Mouse (Mus musculus): ENCODE data around the gene Utp4. TPM values are rescaled to one million over a fixed set of nuclear protein-coding genes. Genes with fewer than 3 reads are reported as not detected.
"Not testable (repeated sequence)": the region's sequence is repeated elsewhere in the genome, so short reads cannot be mapped to it uniquely, and the experiment has no call there.

Gene Utp4
- polyA plus RNA-seq, 1 experiment from 2014 or later, result 73.6 TPM

DNA sequence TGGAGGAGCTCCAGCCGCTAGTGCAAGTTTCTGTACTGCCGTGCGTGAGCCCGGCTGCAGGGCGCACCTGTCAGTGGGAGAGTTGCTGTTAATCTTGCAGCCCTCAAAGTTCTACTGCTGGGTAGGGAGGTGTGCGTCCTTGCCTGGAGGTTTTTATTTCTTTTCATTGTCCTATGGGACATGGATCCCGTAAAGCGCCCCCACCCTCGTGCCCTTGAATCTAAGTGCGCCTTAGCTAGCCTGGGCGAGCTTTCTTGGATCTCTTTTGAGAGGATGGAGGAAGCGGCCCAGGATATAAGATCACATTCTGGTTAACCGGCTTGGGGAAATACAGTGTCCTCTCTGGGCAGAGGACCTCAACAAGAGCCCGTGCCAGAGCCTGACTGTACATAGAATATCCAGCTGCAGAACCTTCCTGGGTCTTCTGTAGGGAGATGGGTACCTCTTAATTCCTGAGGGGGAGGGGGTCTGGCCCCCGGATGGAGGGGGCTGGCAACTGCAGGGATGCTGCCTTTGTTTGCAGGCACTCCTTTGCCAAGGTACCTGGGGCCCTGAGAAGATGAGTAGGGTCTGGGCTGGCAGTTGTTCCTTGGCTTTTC is 22.0 kb upstream of the Utp4 start:
- 1% methylated on average over 15 of the region's 15 CpGs for WGBS

DNA sequence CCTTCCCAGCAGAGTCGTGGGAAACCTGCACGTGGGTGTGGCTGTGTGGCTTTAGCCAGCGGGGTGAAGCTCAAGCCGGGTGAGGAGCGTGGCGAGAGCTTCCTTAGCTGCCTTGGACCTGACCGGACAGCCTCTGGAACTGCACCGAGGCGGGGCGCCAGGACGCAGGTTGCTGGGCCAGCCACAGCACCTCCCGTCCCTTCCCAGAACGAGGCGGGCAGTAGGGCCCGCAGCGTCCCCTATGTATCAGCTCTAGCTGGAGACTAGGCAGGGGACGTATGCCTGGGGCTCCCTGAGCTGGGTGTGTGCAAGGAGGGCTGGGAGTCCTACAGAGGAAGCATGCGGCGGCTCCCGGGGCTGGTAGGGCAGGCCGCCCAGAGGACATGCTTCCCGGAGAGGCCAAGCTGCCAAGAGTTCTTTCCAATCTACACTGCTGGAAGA is 21.5 kb upstream of the Utp4 start:
- peaks cover 35% of the 10 kb centered on the region for H3K27me3 ChIP-seq (ENCODE audit: control insufficient read depth, insufficient read depth, low read length)
- peak overlapping the region; percentile 97 for H3K4me2 ChIP-seq
- WGBS, result under 1% methylated on average over 22 of the region's 22 CpGs
- H3K9me3 ChIP-seq (ENCODE audit: control insufficient read depth, low read length), result no peaks in the 10 kb centered on the region
- DNase-seq (ENCODE audit: low spot score, missing footprints) (peak; percentile 95), ATAC-seq (ENCODE audit: low FRiP score) (peak; percentile 57)
- H3K36me3 ChIP-seq (ENCODE audit: control insufficient read depth, insufficient read depth, low read length), result peaks cover 8% of the 10 kb centered on the region
- peak overlapping the region; percentile 51 for H3K4me3 ChIP-seq (ENCODE audit: low read depth, low read length)
- H3K4me1 ChIP-seq (ENCODE audit: control insufficient read depth, insufficient read depth, low read length), result peaks cover 22% of the 10 kb centered on the region
- H3K9ac ChIP-seq (ENCODE audit: low read length), result peak overlapping the region; percentile 42; the same call in 1 of the 2 replicates
- H3K27ac ChIP-seq (ENCODE audit: low read depth, low read length), result no peak overlapping the region

More for the DNA sequence above, 22.0 kb upstream of the Utp4 start:
- H3K27ac ChIP-seq (ENCODE audit: low read depth, low read length), result no peak overlapping the region
- H3K4me3 ChIP-seq (ENCODE audit: low read depth, low read length), result peak overlapping the region; percentile 51
- peaks cover 35% of the 10 kb centered on the region for H3K27me3 ChIP-seq (ENCODE audit: control insufficient read depth, insufficient read depth, low read length)
- peak; percentile 23; the same call in 1 of the 2 replicates for ATAC-seq (ENCODE audit: low FRiP score)
- peak overlapping the region; percentile 97 for H3K4me2 ChIP-seq
- peaks cover 22% of the 10 kb centered on the region for H3K4me1 ChIP-seq (ENCODE audit: control insufficient read depth, insufficient read depth, low read length)
- H3K9me3 ChIP-seq (ENCODE audit: control insufficient read depth, low read length), result no peaks in the 10 kb centered on the region
- peaks cover 5% of the 10 kb centered on the region for H3K36me3 ChIP-seq (ENCODE audit: control insufficient read depth, insufficient read depth, low read length)
- DNase-seq (ENCODE audit: low spot score, missing footprints), result peak; percentile 92
- H3K9ac ChIP-seq (ENCODE audit: low read length), result peak overlapping the region; percentile 66

DNA sequence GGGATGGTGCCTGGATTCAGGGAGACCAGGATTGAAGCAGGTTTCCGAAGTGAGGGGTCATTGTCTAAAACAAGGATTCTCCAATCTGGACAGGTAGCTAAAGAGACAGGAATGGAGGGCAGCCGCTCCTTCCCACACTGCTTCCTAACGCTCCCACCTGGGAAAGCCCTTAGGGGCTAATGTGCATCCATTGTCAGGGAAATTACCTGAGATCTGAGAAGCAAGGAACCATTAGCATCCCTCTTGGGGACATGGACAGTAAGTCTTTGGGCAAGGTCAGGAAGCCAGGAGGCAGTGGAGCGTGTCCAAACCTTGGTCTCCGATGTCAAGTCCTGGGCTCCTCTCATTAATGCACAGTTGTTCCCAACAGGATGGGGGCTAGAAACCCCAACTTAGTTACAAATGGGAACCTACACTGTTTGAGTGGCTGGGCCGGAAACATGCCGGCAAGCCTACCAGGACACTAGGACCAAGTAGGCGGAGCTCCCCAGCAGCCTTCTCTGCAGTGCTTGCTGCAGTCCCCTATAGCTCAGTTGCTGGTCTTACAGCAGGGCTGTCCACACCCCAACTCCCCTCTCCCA is 20.9 kb upstream of the Utp4 start:
- peaks cover 35% of the 10 kb centered on the region for H3K27me3 ChIP-seq (ENCODE audit: control insufficient read depth, insufficient read depth, low read length)
- H3K27ac ChIP-seq (ENCODE audit: low read depth, low read length), result no peak overlapping the region
- H3K4me1 ChIP-seq (ENCODE audit: control insufficient read depth, insufficient read depth, low read length), result peaks cover 22% of the 10 kb centered on the region
- 8% methylated on average over 8 of the region's 8 CpGs for WGBS
- H3K9ac ChIP-seq (ENCODE audit: low read length), result peak overlapping the region; percentile 42; the same call in 1 of the 2 replicates
- peak overlapping the region; percentile 97 for H3K4me2 ChIP-seq
- DNase-seq (ENCODE audit: low spot score, missing footprints) (peak; percentile 90), ATAC-seq (ENCODE audit: low FRiP score) (no peak)
- H3K4me3 ChIP-seq (ENCODE audit: low read depth, low read length), result peak overlapping the region; percentile 51; the same call in 1 of the 2 replicates
- no peaks in the 10 kb centered on the region for H3K9me3 ChIP-seq (ENCODE audit: control insufficient read depth, low read length)
- H3K36me3 ChIP-seq (ENCODE audit: control insufficient read depth, insufficient read depth, low read length), result peaks cover 8% of the 10 kb centered on the region

DNA sequence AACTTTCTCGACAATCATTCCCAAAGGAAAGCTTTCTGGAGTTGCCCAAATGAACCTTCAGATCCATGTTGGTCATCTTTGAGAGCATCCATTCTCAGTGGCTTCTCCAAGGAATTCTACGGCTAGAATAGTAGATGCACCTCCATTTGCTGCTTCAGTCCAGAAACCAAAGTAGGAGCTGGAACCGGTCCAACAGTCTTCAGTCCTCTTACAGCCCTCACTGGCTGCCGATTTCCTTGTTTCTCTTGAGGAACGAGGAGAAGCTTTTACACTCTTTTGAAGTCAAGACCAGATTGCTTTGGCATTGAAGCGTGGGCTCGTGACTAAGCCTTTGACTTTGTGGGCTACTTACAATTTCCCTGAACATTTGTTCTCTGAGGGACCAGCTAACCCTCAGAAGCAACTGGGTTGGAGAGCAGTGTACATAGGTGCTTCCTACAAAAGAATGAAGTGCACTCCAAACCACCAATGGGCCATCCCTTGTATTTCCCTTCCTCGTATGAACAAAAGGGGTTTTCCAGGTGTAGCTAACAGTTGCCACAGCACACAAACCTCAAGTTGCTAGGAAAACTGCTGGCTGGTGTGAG is 13.2 kb upstream of the Utp4 start:
- H3K27ac ChIP-seq (ENCODE audit: low read depth, low read length), result no peak overlapping the region
- no peak overlapping the region for H3K9ac ChIP-seq (ENCODE audit: low read length)
- no peaks in the 10 kb centered on the region for H3K27me3 ChIP-seq (ENCODE audit: control insufficient read depth, insufficient read depth, low read length)
- H3K4me1 ChIP-seq (ENCODE audit: control insufficient read depth, insufficient read depth, low read length), result no peaks in the 10 kb centered on the region
- H3K36me3 ChIP-seq (ENCODE audit: control insufficient read depth, insufficient read depth, low read length), result peaks cover 21% of the 10 kb centered on the region
- no peak overlapping the region for H3K4me2 ChIP-seq
- DNase-seq (ENCODE audit: low spot score, missing footprints), result no peak
- ATAC-seq (ENCODE audit: low FRiP score), result no peak
- H3K9me3 ChIP-seq (ENCODE audit: control insufficient read depth, low read length), result no peaks in the 10 kb centered on the region
- 96% methylated on average over 8 of the region's 8 CpGs for WGBS
- H3K4me3 ChIP-seq (ENCODE audit: low read depth, low read length), result no peak overlapping the region

DNA sequence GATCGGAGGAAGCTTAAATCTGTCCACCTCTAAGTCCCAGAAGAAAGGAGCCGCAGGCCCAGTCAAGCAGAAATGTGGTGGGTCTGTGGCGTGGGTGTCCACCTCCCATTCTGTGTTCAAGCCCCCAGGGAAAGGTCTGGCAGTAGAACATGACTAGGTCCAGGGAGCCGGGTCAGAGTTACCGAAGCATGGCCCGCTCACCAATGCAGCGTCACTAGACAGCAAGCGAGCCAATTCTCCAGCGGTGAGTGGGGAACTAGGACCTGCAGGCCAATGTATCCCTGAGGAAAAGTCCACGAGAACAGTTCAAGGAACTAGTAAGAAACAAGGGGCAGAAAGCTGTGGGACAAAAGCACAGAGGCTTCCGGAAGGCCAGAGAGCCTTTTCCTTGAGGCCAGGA is 9.3 kb upstream of the Utp4 start:
- not testable (repeated sequence) for H3K4me2 ChIP-seq; H3K27me3 ChIP-seq (ENCODE audit: control insufficient read depth, insufficient read depth, low read length); H3K4me3 ChIP-seq (ENCODE audit: low read depth, low read length); H3K9ac ChIP-seq (ENCODE audit: low read length); DNase-seq (ENCODE audit: low spot score, missing footprints); H3K9me3 ChIP-seq (ENCODE audit: control insufficient read depth, low read length); H3K4me1 ChIP-seq (ENCODE audit: control insufficient read depth, insufficient read depth, low read length); ATAC-seq (ENCODE audit: low FRiP score); H3K27ac ChIP-seq (ENCODE audit: low read depth, low read length)
- peaks cover 23% of the 10 kb centered on the region for H3K36me3 ChIP-seq (ENCODE audit: control insufficient read depth, insufficient read depth, low read length)
- WGBS, result 91% methylated on average over 11 of the region's 11 CpGs

DNA sequence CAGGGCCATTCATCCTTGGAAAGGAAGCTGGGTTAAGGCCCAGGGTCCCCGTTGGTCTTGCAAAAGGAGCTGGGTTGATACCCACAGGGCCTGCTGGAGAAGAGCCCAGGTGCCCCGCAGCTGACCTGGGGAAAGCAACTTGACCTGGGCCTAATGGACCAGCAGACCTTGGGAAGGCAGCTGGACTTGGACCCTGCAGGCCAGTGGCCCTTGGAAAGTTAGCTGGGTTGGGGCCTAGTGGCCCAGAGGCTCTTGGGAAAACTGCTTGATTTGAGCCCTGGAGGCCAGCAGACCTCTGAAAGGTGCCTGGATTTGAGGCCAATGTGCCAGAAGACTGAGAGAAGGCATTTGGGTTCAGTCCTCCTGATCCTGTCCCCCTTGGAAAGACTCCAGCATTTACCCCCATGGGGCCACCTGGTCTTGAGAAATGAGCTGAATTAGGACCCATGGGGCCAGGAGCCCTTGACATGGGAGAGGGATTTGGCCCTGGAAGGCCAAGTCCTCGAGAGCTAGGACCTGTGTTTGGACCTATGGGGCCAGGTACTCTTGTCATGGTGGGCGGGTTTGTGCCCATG is 8.5 kb upstream of the Utp4 start:
- peaks cover 23% of the 10 kb centered on the region for H3K36me3 ChIP-seq (ENCODE audit: control insufficient read depth, insufficient read depth, low read length)
- not testable (repeated sequence) for H3K27me3 ChIP-seq (ENCODE audit: control insufficient read depth, insufficient read depth, low read length); H3K4me2 ChIP-seq; H3K27ac ChIP-seq (ENCODE audit: low read depth, low read length); H3K4me3 ChIP-seq (ENCODE audit: low read depth, low read length); DNase-seq (ENCODE audit: low spot score, missing footprints); ATAC-seq (ENCODE audit: low FRiP score); H3K9ac ChIP-seq (ENCODE audit: low read length); H3K4me1 ChIP-seq (ENCODE audit: control insufficient read depth, insufficient read depth, low read length); H3K9me3 ChIP-seq (ENCODE audit: control insufficient read depth, low read length)
- WGBS, result 97% methylated on average over 4 of the region's 4 CpGs

DNA sequence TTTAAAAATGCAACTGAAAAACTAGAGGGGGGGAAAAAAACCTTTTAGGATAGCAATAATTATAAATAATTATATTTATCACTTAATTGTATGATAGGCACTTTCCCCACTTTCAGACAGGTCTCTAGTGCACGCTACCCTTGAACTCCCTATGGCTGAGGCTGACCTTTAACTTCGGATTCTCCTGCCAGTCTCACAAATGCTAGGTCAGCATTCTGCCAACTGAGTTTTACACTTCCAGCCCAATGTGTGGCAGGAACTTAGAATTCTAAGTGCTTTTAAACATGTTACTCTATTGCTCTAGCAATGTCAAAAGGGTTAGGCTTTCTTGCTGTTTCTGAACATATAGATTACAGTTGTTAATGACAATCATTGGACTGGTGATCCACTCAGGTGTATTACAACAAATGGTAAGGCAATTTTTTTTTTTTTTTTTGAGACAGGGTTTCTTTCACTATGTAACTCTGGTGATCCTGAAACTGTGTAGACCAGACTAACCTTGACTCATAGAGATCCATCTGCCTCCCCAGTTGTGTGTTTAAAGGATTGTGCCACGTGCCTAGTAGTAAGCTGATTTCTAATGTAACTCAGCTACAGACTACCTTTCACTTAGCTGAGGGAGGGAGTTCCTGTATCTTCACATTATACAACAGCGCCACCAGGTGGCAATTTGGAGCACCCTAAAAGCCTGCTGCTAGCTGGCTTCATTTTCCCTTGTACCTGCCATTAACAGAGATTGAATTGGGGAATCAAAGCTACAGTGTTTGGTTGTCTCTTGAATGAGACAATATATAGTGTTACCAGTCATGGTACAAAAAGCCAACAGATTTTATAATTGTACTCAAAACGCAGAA is 5.9 kb upstream of the Utp4 start:
- H3K27me3 ChIP-seq (ENCODE audit: control insufficient read depth, insufficient read depth, low read length), result no peaks in the 10 kb centered on the region
- WGBS, result 47% methylated on average over 5 of the region's 5 CpGs
- peaks cover 4% of the 10 kb centered on the region; the same call in 1 of the 2 replicates for H3K4me1 ChIP-seq (ENCODE audit: control insufficient read depth, insufficient read depth, low read length)
- H3K9ac ChIP-seq (ENCODE audit: low read length), result no peak overlapping the region
- no peak overlapping the region for H3K4me3 ChIP-seq (ENCODE audit: low read depth, low read length)
- DNase-seq (ENCODE audit: low spot score, missing footprints), result peak; percentile 96
- no peak overlapping the region for H3K4me2 ChIP-seq
- H3K9me3 ChIP-seq (ENCODE audit: control insufficient read depth, low read length), result no peaks in the 10 kb centered on the region
- H3K27ac ChIP-seq (ENCODE audit: low read depth, low read length), result no peak overlapping the region
- H3K36me3 ChIP-seq (ENCODE audit: control insufficient read depth, insufficient read depth, low read length), result peaks cover 12% of the 10 kb centered on the region
- ATAC-seq (ENCODE audit: low FRiP score), result no peak; the same call in 1 of the 2 replicates

DNA sequence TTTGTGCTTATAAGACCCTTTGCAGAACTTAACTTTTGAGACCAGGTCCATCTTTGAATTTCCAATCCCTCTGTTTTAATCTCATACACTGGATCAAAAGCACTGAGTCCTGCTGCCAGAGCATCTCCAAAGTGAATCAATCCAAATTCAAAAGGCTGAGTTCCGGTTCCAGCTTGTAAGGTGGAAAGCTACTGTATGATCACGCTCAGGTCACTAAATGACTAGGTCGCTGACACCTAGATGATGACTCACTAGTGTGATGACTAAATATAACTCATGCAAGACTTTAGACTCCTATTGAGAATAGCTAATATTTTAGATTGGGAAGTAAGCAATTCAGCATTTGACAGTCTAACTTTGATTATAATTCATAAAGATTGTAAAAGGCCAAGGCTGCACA is 4.6 kb upstream of the Utp4 start:
- H3K4me3 ChIP-seq (ENCODE audit: low read depth, low read length), result no peak overlapping the region
- peaks cover 12% of the 10 kb centered on the region for H3K36me3 ChIP-seq (ENCODE audit: control insufficient read depth, insufficient read depth, low read length)
- no peak overlapping the region for H3K4me2 ChIP-seq
- H3K27me3 ChIP-seq (ENCODE audit: control insufficient read depth, insufficient read depth, low read length), result no peaks in the 10 kb centered on the region
- ATAC-seq (ENCODE audit: low FRiP score) (no peak), DNase-seq (ENCODE audit: low spot score, missing footprints) (no peak)
- peaks cover 4% of the 10 kb centered on the region; the same call in 1 of the 2 replicates for H3K4me1 ChIP-seq (ENCODE audit: control insufficient read depth, insufficient read depth, low read length)
- no peaks in the 10 kb centered on the region for H3K9me3 ChIP-seq (ENCODE audit: control insufficient read depth, low read length)
- no peak overlapping the region for H3K27ac ChIP-seq (ENCODE audit: low read depth, low read length)
- no peak overlapping the region for H3K9ac ChIP-seq (ENCODE audit: low read length)
- 97% methylated on average over 3 of the region's 3 CpGs for WGBS
